Mouse (Mus musculus): ENCODE measurements around the gene Rin3. TPM values are rescaled to one million over a fixed set of nuclear protein-coding genes. Genes with fewer than 3 reads are reported as not detected.

Rin3 gene
- polyA plus RNA-seq, 1 experiment from 2014 or later, result 10.5 TPM

- Histone ChIP-seq H3K4me1 (replicated peaks; ENCODE audit: control insufficient read depth, insufficient read depth, low read length) (peaks cover 12% of the 10 kb centered on the region; the same call in 1 of the 2 replicates), H3K36me3 (ENCODE audit: control insufficient read depth, insufficient read depth) (0 out of 2 replicates have a peak, but pooled peaks cover 4% of the 10 kb centered on the region), H3K27ac (ENCODE audit: low read depth, low read length) (peak overlapping the region; percentile 68), H3K9me3 (ENCODE audit: control insufficient read depth) (no peaks in the 10 kb centered on the region), H3K9ac (ENCODE audit: low read depth, low read length) (no peak overlapping the region), H3K27me3 (replicated peaks; ENCODE audit: control insufficient read depth, insufficient read depth, low read length) (no peaks in the 10 kb centered on the region), H3K4me2 (replicated peaks; ENCODE audit: low read depth) (peak overlapping the region; percentile 17; the same call in 1 of the 2 replicates), H3K4me3 (ENCODE audit: low read depth, low read length) (no peak overlapping the region)
- TF ChIP-seq CTCF (IDR thresholded peaks at IDR 0.05; ENCODE audit: low read depth), result no peak
- WGBS, result 39% methylated on average over 2 of the region's 2 CpGs
- peak; percentile 74 for ATAC-seq
Observed at GRCm38 (mm10) chr12:102320322-102320721, 37.5 kb downstream of the Rin3 start.

GRCm38 (mm10) chr12:102321064-102321728 is 38.3 kb downstream of the Rin3 start:
- peaks cover 12% of the 10 kb centered on the region; the same call in 1 of the 2 replicates for H3K4me1 ChIP-seq (replicated peaks; ENCODE audit: control insufficient read depth, insufficient read depth, low read length)
- no peaks in the 10 kb centered on the region for H3K9me3 ChIP-seq (ENCODE audit: control insufficient read depth)
- no peak overlapping the region; the same call in 1 of the 2 replicates for H3K4me2 ChIP-seq (replicated peaks; ENCODE audit: low read depth)
- no peak overlapping the region for H3K9ac ChIP-seq (ENCODE audit: low read depth, low read length)
- TF ChIP-seq CTCF (IDR thresholded peaks at IDR 0.05; ENCODE audit: low read depth), result no peak
- ATAC-seq, result no peak
- no peaks in the 10 kb centered on the region for H3K27me3 ChIP-seq (replicated peaks; ENCODE audit: control insufficient read depth, insufficient read depth, low read length)
- H3K36me3 ChIP-seq (ENCODE audit: control insufficient read depth, insufficient read depth), result peaks cover 8% of the 10 kb centered on the region
- H3K27ac ChIP-seq (ENCODE audit: low read depth, low read length), result peak overlapping the region; percentile 68
- no peak overlapping the region for H3K4me3 ChIP-seq (ENCODE audit: low read depth, low read length)
- 67% methylated on average over 4 of the region's 4 CpGs for WGBS

DNA sequence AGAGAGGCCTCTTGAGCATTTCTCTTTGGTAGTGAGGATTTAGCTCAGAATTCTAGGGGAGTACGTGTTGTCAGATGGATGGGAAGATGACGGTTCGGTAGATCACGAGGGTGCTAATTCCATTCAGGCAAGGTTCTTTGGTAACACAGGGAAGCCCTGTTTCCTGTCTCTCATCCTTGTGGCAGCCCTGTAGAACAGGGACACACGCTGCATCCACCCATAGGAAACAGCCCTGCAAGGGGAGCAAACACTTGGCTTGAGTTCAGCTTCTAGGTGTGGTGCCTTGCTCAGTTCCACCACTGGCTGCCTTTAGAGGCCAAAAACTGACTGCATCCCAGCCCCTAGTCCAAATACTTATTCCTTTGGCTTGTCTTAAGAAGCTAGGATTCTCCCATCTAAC is 39.0 kb downstream of the Rin3 start:
- H3K4me2 ChIP-seq (replicated peaks; ENCODE audit: low read depth), result no peak overlapping the region
- peaks cover 9% of the 10 kb centered on the region for H3K36me3 ChIP-seq (ENCODE audit: control insufficient read depth, insufficient read depth)
- no peak for TF ChIP-seq CTCF (IDR thresholded peaks at IDR 0.05; ENCODE audit: low read depth)
- no peaks in the 10 kb centered on the region for H3K27me3 ChIP-seq (replicated peaks; ENCODE audit: control insufficient read depth, insufficient read depth, low read length)
- no peak overlapping the region; the same call in 1 of the 2 replicates for H3K27ac ChIP-seq (ENCODE audit: low read depth, low read length)
- ATAC-seq, result no peak
- no peak overlapping the region for H3K4me3 ChIP-seq (ENCODE audit: low read depth, low read length)
- WGBS, result 87% methylated on average over 5 of the region's 5 CpGs
- H3K9me3 ChIP-seq (ENCODE audit: control insufficient read depth), result no peaks in the 10 kb centered on the region
- H3K4me1 ChIP-seq (replicated peaks; ENCODE audit: control insufficient read depth, insufficient read depth, low read length), result peaks cover 12% of the 10 kb centered on the region; the same call in 1 of the 2 replicates
- no peak overlapping the region for H3K9ac ChIP-seq (ENCODE audit: low read depth, low read length)

DNA sequence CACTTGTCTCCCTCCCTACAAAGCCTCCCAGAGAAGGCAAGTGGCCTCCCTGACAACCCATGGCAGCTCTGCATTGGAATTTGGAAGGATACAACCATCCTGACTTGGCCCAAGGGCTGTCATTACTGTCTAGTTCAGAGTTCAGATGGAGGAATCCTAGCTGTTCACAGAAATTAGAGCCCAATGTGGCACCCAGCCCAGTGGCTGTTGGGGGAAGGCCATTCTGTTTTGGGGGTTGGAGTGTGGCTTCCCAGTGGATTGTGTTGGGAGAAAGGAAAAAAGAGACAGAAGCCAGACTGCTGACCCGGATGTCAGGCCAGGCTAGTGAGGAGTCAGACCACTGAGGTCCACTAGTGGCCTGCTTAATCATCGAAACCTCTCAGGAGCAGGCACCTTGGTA is 40.5 kb downstream of the Rin3 start:
- Histone ChIP-seq H3K9me3 (ENCODE audit: control insufficient read depth) (no peaks in the 10 kb centered on the region), H3K27ac (ENCODE audit: low read depth, low read length) (no peak overlapping the region), H3K36me3 (ENCODE audit: control insufficient read depth, insufficient read depth) (peaks cover 9% of the 10 kb centered on the region), H3K4me3 (ENCODE audit: low read depth, low read length) (no peak overlapping the region), H3K4me1 (replicated peaks; ENCODE audit: control insufficient read depth, insufficient read depth, low read length) (peaks cover 12% of the 10 kb centered on the region; the same call in 1 of the 2 replicates), H3K27me3 (replicated peaks; ENCODE audit: control insufficient read depth, insufficient read depth, low read length) (no peaks in the 10 kb centered on the region), H3K9ac (ENCODE audit: low read depth, low read length) (no peak overlapping the region), H3K4me2 (replicated peaks; ENCODE audit: low read depth) (no peak overlapping the region)
- no peak for ATAC-seq
- 76% methylated on average over 2 of the region's 2 CpGs for WGBS
- no peak for TF ChIP-seq CTCF (IDR thresholded peaks at IDR 0.05; ENCODE audit: low read depth)

- Histone ChIP-seq H3K4me3 (ENCODE audit: low read depth, low read length) (no peak overlapping the region), H3K9me3 (ENCODE audit: control insufficient read depth) (no peaks in the 10 kb centered on the region), H3K27ac (ENCODE audit: low read depth, low read length) (no peak overlapping the region), H3K4me2 (replicated peaks; ENCODE audit: low read depth) (no peak overlapping the region), H3K27me3 (replicated peaks; ENCODE audit: control insufficient read depth, insufficient read depth, low read length) (no peaks in the 10 kb centered on the region), H3K9ac (ENCODE audit: low read depth, low read length) (no peak overlapping the region), H3K36me3 (ENCODE audit: control insufficient read depth, insufficient read depth) (peaks cover 12% of the 10 kb centered on the region), H3K4me1 (replicated peaks; ENCODE audit: control insufficient read depth, insufficient read depth, low read length) (peaks cover 10% of the 10 kb centered on the region; the same call in 1 of the 2 replicates)
- ATAC-seq, result no peak
- no peak for TF ChIP-seq CTCF (IDR thresholded peaks at IDR 0.05; ENCODE audit: low read depth)
- 63% methylated on average over 6 of the region's 6 CpGs for WGBS
Observed at GRCm38 (mm10) chr12:102324156-102324885, 41.5 kb downstream of the Rin3 start.

DNA sequence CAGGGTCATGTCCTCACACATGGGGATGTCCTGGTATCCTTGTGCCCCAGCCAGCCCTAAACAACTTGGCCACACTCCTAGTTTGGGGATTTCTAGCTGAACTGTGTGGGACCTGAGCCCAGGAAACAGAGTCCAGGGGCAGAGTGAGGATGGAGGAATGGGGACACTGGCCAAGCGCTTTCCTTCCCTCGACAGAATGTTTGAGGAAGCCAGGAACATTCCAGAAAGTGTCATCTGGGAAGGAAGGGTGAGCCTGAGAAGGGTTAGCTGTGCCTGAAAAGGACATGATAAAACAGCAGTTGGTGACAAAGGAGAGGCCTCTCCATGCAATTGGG is 42.0 kb downstream of the Rin3 start:
- Histone ChIP-seq H3K36me3 (ENCODE audit: control insufficient read depth, insufficient read depth) (peaks cover 15% of the 10 kb centered on the region), H3K9ac (ENCODE audit: low read depth, low read length) (no peak overlapping the region), H3K9me3 (ENCODE audit: control insufficient read depth) (no peaks in the 10 kb centered on the region), H3K27me3 (replicated peaks; ENCODE audit: control insufficient read depth, insufficient read depth, low read length) (no peaks in the 10 kb centered on the region), H3K4me2 (replicated peaks; ENCODE audit: low read depth) (no peak overlapping the region), H3K27ac (ENCODE audit: low read depth, low read length) (no peak overlapping the region), H3K4me3 (ENCODE audit: low read depth, low read length) (no peak overlapping the region), H3K4me1 (replicated peaks; ENCODE audit: control insufficient read depth, insufficient read depth, low read length) (peaks cover 5% of the 10 kb centered on the region; the same call in 1 of the 2 replicates)
- WGBS, result 70% methylated on average over 2 of the region's 2 CpGs
- no peak for TF ChIP-seq CTCF (IDR thresholded peaks at IDR 0.05; ENCODE audit: low read depth)
- ATAC-seq, result no peak
